Mouse (Mus musculus) lung, postnatal 0 days (tissue): ENCODE results near the gene Rgs2.

ENCODE experiments used
- CTCF ChIP-seq: IDR thresholded peaks from 2 replicates; pipeline ENCODE4 v1.5.1; 2016; ENCODE audit warnings: antibody characterized with exemption, mild to moderate bottlenecking
- EP300 ChIP-seq: IDR thresholded peaks from 2 replicates; pipeline ENCODE4 v1.6.1; 2016; ENCODE audit warnings: antibody characterized with exemption, mild to moderate bottlenecking, control low read depth

DNA sequence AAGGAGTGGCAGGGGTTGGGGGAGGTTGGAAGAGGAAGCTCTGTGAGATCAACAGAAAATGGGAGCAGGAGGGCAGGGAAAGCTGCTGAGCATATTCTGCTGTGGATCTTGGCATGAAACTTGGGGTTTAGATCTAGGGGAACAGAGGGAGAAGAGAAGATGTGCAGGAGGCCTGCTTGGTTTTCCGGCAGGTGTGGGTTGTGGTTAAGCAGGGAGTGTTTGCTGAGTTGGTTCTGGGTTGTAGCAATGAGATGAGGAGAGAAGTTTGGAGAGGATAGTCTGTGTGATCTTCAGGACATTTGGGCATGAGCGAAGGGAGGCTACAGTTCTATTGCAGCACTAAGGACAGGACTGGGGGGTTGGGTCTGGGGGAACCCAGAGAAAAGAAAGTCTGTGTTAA lies 37.9 kb upstream of the Rgs2 start:
- TF ChIP-seq CTCF (no peak), EP300 (no peak)
